Mouse (Mus musculus) E14TG2a.4 (cell line): ENCODE data around the gene Katnal1.

Source experiments
- CTCF ChIP-seq: conservative IDR thresholded peaks from 2 replicates; pipeline ENCODE4 v1.5.1; 2014; ENCODE audit warnings: low read length
- NANOG ChIP-seq: IDR thresholded peaks from 2 replicates; pipeline ENCODE4 v1.6.1; 2014; ENCODE audit warnings: borderline replicate concordance, low read length, mixed read lengths

DNA sequence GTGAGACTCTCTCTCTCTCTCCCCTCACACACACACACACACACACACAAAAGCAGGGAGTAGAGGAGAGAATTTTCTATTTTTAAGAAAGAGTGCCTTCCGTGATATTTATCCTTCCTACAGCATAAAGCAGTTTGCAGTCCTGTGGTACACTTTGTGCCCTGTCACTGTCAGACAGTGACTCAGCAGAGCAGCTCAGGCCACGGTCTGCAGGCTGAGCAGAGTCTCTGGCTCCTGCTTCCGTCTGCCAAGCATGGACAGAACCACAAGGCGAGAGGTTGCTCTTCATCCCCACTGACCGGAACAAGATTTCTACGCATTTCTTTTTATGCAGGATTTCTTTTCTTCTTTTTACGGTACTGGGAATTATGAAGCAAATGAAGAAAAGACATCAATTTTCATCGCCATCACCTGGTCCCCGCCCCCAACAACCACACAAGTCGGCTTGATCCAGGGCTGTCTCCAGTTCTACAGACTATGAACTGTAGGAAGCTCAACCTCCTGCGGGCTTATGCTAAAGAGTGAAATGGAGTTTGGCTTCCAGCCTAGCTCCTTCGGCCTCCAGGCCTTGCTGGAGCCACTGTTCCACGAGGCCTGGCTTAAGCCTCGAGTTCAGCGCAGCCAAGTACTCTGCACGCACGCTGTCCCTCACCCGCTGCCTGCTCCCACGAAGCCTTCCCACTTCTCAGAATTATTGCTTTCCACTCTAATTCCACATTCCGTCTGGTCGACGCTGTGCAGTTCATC, 25.4 kb upstream of the Katnal1 start:
- TF ChIP-seq CTCF: no peak
- no peak for TF ChIP-seq NANOG
